Mouse (Mus musculus) neutrophil, adult 83 days (primary cell): ENCODE data around the gene Zbtb45. TPM values are rescaled to one million over a fixed set of nuclear protein-coding genes. Genes with fewer than 3 reads are reported as not detected.

ENCODE experiments used
- total RNA-seq, 2 experiments: library from RNA; stranded (reverse); gene quantifications; one replicate each; pipeline ENCODE4 v1.2.4; 2023

The Zbtb45 gene
- total RNA-seq, result 10 to 100 TPM; 14.6 to 15.6 TPM

GRCm38 (mm10) chr7:13010005-13010908, at the start of gene Zbtb45:
TSS of gene Zbtb45 (minus strand) at chr7:13010034.

GRCm38 (mm10) chr7:13054287-13055010, 44.6 kb upstream of the Zbtb45 start, which contains the start of gene Mzf1:
TSS of gene Mzf1 (minus strand) at chr7:13054764.

DNA sequence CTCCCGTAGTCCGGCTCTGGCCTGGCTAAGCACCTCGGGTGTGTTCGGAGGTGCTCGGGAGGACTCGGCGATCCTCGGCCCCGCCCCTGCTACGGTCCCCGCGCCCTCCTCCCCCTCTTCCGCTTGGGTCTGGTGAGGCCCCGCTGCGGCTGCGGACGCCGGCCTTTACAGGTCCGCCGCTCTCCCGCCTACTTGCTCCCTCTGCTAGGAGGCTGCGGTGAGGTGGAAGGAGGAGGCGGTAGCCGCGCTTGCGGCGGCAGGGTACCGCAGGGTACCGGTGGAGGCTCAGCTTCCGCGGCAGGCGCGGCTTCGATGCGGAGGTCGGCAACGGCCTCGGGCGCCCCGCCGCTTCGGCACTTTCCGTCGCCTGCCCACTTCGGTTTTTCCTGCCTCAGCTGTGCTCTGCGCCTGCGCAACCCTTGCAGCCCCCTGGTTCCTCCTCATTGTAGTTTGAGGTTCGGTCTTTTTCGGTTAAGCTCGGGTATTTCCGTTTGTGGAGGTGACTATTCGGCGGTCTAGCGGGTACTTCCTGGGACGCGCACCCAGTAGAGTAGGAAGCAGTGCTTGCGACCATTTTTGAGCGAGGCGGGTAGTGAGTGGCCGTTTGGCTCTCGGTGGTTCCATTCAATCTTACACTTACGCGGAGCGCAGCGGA, 28.2 kb upstream of the Zbtb45 start, which contains the start of gene Ube2m:
Gene Ube2m, minus strand, starts transcription at position 375 of the 655 bp plus-strand sequence.

GRCm38 (mm10) chr7:13034148-13034977, 24.5 kb upstream of the Zbtb45 start, which contains the start of gene Chmp2a:
TSS of gene Chmp2a (minus strand) at chr7:13034807.

GRCm38 (mm10) chr7:12998851-12999250, 11.0 kb downstream of the Zbtb45 start, which contains the start of gene Trim28:
TSS of gene Trim28 (plus strand) at chr7:12999114.

DNA sequence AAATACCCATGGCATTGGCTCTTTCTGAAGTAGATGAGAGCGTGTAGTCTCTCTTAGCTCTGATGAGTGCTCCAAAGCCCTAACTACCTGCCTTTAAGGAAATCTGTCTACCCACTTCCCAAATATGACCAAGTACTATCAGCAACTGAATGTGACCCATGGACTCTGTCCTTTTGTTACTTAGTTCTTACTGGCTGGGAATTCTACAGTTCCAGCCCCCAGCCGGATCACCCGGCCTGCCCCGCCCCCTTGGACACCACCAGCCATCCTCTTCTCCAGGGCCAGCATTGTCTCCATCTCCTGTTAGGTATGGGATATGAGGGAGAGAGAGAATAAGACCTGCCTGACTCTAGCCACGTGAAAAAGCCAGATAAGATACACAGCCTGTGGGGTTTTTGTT, 11.8 kb downstream of the Zbtb45 start, which contains the start of gene Slc27a5:
Gene Slc27a5, minus strand, starts transcription at position 140 of the 400 bp plus-strand sequence.

GRCm38 (mm10) chr7:12977682-12978389, 32.0 kb downstream of the Zbtb45 start, which contains the start of gene Zfp446:
TSS of gene Zfp446 (plus strand) at chr7:12977848.

DNA sequence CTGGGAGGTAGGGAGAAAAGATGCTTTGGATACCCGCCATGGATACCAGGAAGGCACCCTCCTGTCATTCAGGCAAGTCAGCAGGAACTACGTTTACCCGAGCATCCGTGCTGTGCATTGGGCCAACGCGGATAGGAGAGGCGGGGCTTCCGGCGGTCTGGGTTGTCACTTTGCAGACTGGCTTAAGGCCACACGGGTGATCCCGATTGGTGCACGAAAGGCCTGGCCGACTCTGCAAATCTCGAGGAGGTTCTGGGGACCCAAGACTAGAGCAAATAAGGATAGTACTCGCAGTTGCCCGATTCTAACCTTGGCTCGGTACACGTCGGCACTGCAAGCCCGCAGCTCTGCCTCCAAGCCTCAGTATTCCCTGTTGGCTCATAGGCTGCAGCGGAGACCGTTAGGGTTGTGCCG, 44.1 kb downstream of the Zbtb45 start, which contains the start of gene Zfp324:
Gene Zfp324, plus strand, starts transcription at position 161 of the 414 bp plus-strand sequence.

Other genes starting within 250 kb of the Zbtb45 start
- gene Zscan18, start 206.4 kb downstream of the Zbtb45 start, total RNA-seq, result 1 to 10 TPM; 1.3 to 2.1 TPM
- gene Zfp329, start 191.2 kb downstream of the Zbtb45 start, total RNA-seq, result 1 to 10 TPM; 3.9 to 4.4 TPM
- 10 to 100 TPM; 23.4 to 24.6 TPM for gene Zfp110, start 175.3 kb downstream of the Zbtb45 start, total RNA-seq
- gene Zfp128, start 128.9 kb downstream of the Zbtb45 start, total RNA-seq, result 1 to 10 TPM; 1.2 to 1.4 TPM
- gene Zscan22, start 112.2 kb downstream of the Zbtb45 start, total RNA-seq, result 1 to 10 TPM; 5.5 to 6.7 TPM
- gene Rps5, start 87.7 kb downstream of the Zbtb45 start, total RNA-seq, result 100 to 1,000 TPM; 779 to 842 TPM
- under 1 TPM; 0.33 to 0.40 TPM for gene Rnf225, start 82.6 kb downstream of the Zbtb45 start, total RNA-seq
- gene Zfp324, start 44.2 kb downstream of the Zbtb45 start, total RNA-seq, result 1 to 10 TPM; 2.4 to 3.3 TPM
- gene Zfp446, start 32.2 kb downstream of the Zbtb45 start, total RNA-seq, result 1 to 10 TPM; 3.0 to 4.6 TPM
- gene Slc27a5, start 11.8 kb downstream of the Zbtb45 start, total RNA-seq, result not detected
- 100 to 1,000 TPM; 166 to 184 TPM for gene Trim28, start 10.9 kb downstream of the Zbtb45 start, total RNA-seq
- gene Chmp2a, start 24.8 kb upstream of the Zbtb45 start, total RNA-seq, result 100 to 1,000 TPM; 146 to 163 TPM
- 10 to 100 TPM; 86.2 to 93.4 TPM for gene Ube2m, start 28.2 kb upstream of the Zbtb45 start, total RNA-seq
- 1 to 10 TPM in 1 of 2 experiments, under 1 TPM in 1; 0.46 to 1.4 TPM for gene Mzf1, start 44.7 kb upstream of the Zbtb45 start, total RNA-seq
- gene Vmn1r85, start 85.1 kb upstream of the Zbtb45 start, total RNA-seq, result not detected
- not detected for gene Vmn1r86, start 109.9 kb upstream of the Zbtb45 start, total RNA-seq
- gene Vmn1r87, start 130.1 kb upstream of the Zbtb45 start, total RNA-seq, result not detected
- gene Vmn1r88, start 149.5 kb upstream of the Zbtb45 start, total RNA-seq, result under 1 TPM; 0.07 to 0.11 TPM
- not detected for gene Vmn1r89, start 203.0 kb upstream of the Zbtb45 start, total RNA-seq